Mouse (Mus musculus): ENCODE results near the gene Uhrf1.

Uhrf1 gene

GRCm38 (mm10) chr17:56343466-56343865 lies 40.3 kb downstream of the Uhrf1 start:
- DNase-seq (ENCODE audit: extremely low spot score, low spot score): no peak

GRCm38 (mm10) chr17:56345364-56345763 lies 42.2 kb downstream of the Uhrf1 start:
- no peak for DNase-seq (ENCODE audit: extremely low spot score, low spot score)

- DNase-seq (ENCODE audit: extremely low spot score, low spot score): no peak
These were observed 45.0 kb downstream of the Uhrf1 start for GRCm38 (mm10) chr17:56348128-56348527.

- DNase-seq (ENCODE audit: extremely low spot score, low spot score): no peak
These were observed 45.5 kb downstream of the Uhrf1 start for GRCm38 (mm10) chr17:56348586-56348985.

- DNase-seq (ENCODE audit: extremely low spot score, low spot score): peak; percentile 70
These were observed 47.6 kb downstream of the Uhrf1 start for GRCm38 (mm10) chr17:56350694-56351093.

GRCm38 (mm10) chr17:56356921-56357885 lies 54.1 kb downstream of the Uhrf1 start:
- DNase-seq (ENCODE audit: extremely low spot score, low spot score): peak; percentile 71

- no peak for DNase-seq (ENCODE audit: extremely low spot score, low spot score)
These were observed 56.1 kb downstream of the Uhrf1 start for GRCm38 (mm10) chr17:56359183-56359725.

- no peak for DNase-seq (ENCODE audit: extremely low spot score, low spot score)
These were observed 56.7 kb downstream of the Uhrf1 start for GRCm38 (mm10) chr17:56359864-56360263.

GRCm38 (mm10) chr17:56360451-56360850 lies 57.3 kb downstream of the Uhrf1 start:
- DNase-seq (ENCODE audit: extremely low spot score, low spot score): no peak

- no peak for DNase-seq (ENCODE audit: extremely low spot score, low spot score)
These were observed 58.4 kb downstream of the Uhrf1 start for GRCm38 (mm10) chr17:56361542-56361941.

- DNase-seq (ENCODE audit: extremely low spot score, low spot score): no peak
These were observed 62.9 kb downstream of the Uhrf1 start for GRCm38 (mm10) chr17:56365791-56366673.

- no peak for DNase-seq (ENCODE audit: extremely low spot score, low spot score)
These were observed 65.2 kb downstream of the Uhrf1 start for GRCm38 (mm10) chr17:56368291-56368790.

- DNase-seq (ENCODE audit: extremely low spot score, low spot score): no peak
These were observed 67.0 kb downstream of the Uhrf1 start for GRCm38 (mm10) chr17:56370090-56370489.

GRCm38 (mm10) chr17:56371029-56371660 lies 68.0 kb downstream of the Uhrf1 start:
- DNase-seq (ENCODE audit: extremely low spot score, low spot score): no peak

GRCm38 (mm10) chr17:56372109-56372508 lies 69.0 kb downstream of the Uhrf1 start:
- DNase-seq (ENCODE audit: extremely low spot score, low spot score): no peak

All from neural tube, embryonic 10.5 days (tissue).